Mouse (Mus musculus) midbrain, embryonic 12.5 days (tissue): Measurements from ENCODE around the gene Dock7. TPM values are rescaled to one million over a fixed set of nuclear protein-coding genes. Genes with fewer than 3 reads are reported as not detected.

Experiments used
- ATAC-seq: fragments of 200-750 bp; cut with Nextera tagmentation; 2 replicates; pipeline ENCODE4 v1.8.0; 2017; ENCODE audit warnings: low read depth, moderate TSS enrichment, moderate library complexity; ENCODE audit not compliant: low FRiP score
- H3K27ac ChIP-seq: fragments of 300-500 bp; sonication (generic); replicated peaks from 2 replicates; pipeline ENCODE4 v1.5.1; 2016; ENCODE audit warnings: mild to moderate bottlenecking
- H3K27me3 ChIP-seq: fragments of 300-500 bp; sonication (generic); 2 replicates; pipeline ENCODE4 v1.6.1; 2016; ENCODE audit warnings: mild to moderate bottlenecking
- H3K36me3 ChIP-seq: fragments of 300-500 bp; sonication (generic); 2 replicates; pipeline ENCODE4 v1.6.1; 2016
- H3K4me1 ChIP-seq: fragments of 300-500 bp; sonication (generic); 2 replicates; pipeline ENCODE4 v1.6.1; 2016
- H3K4me2 ChIP-seq: fragments of 300-500 bp; sonication (generic); replicated peaks from 2 replicates; pipeline ENCODE4 v1.6.1; 2016; ENCODE audit warnings: mild to moderate bottlenecking, moderate library complexity
- H3K4me3 ChIP-seq: fragments of 300-500 bp; sonication (generic); 2 replicates; pipeline ENCODE4 v1.5.1; 2016; ENCODE audit warnings: mild to moderate bottlenecking
- H3K9ac ChIP-seq: fragments of 300-500 bp; sonication (generic); replicated peaks from 2 replicates; pipeline ENCODE4 v1.6.1; 2016; ENCODE audit warnings: mild to moderate bottlenecking, moderate library complexity
- H3K9me3 ChIP-seq: fragments of 300-500 bp; sonication (generic); 2 replicates; pipeline ENCODE4 v1.6.1; 2016; ENCODE audit warnings: mild to moderate bottlenecking
- WGBS: fragments of 180-500 bp; shearing (Covaris S2); methylation state at CpG from one replicate; pipeline ENCODE4 v1.1.7; 2016; 5-methylcytosine and 5-hydroxymethylcytosine counted together
- polyA plus RNA-seq: library from polyadenylated mRNA; unstranded; fragments of >200 nt; fragmentation: Nextera tagmentation; extraction: Ambion mirVana; gene quantifications from 2 replicates; pipeline ENCODE4 v1.2.1, GENCODE M21; 2016

Gene Dock7
- polyA plus RNA-seq, 1 experiment from 2014 or later: 120 TPM

DNA sequence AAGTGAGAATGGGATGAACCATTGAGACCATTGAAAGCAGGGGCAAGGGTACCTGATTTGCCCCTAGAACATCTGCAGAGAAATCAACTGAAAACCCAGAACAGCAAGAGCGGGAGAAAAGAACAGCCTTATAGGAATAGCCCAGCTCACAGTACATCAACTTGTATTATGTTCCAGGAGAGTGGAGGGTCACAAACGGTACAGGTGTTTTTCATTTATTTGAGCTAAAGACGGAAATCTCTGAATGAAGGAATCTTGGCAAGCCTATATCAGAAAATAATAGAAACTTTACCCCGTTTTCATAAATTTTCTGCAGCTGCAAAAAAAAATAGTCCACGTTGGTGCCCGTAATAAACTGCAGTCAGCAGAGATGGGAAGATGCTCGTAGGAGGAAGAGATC lies 22.6 kb upstream of the Dock7 start:
- H3K9ac ChIP-seq: no peak overlapping the region
- no peaks in the 10 kb centered on the region for H3K4me1 ChIP-seq
- 84% methylated on average over 7 of the region's 7 CpGs for WGBS
- H3K36me3 ChIP-seq: no peaks in the 10 kb centered on the region
- no peak overlapping the region for H3K27ac ChIP-seq
- H3K4me2 ChIP-seq: no peak overlapping the region
- no peak overlapping the region for H3K4me3 ChIP-seq
- no peak for ATAC-seq
- no peaks in the 10 kb centered on the region for H3K9me3 ChIP-seq
- H3K27me3 ChIP-seq: no peaks in the 10 kb centered on the region

DNA sequence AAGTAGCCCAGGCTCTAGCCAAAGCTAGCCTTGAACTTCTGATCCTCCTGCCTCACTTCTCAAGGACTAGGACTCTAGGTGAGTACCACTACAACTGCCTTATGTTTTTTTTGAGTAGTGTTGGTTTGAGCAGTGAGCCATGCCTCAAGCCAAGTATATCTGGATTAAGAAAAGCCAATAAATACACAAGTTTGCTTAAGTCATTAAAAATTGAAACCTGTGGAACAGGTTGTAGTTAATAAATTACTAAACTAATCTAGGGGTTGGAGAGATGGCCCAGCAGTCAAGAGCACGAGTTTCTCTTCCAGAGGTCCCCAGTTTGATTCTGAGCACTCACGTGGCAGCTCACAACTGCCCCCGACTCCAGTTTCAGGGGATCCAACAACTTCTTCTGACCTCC lies 20.9 kb upstream of the Dock7 start:
- H3K4me3 ChIP-seq: no peak overlapping the region
- 93% methylated on average over 3 of the region's 3 CpGs for WGBS
- ATAC-seq: no peak
- H3K27me3 ChIP-seq: no peaks in the 10 kb centered on the region
- no peak overlapping the region for H3K4me2 ChIP-seq
- no peak overlapping the region for H3K9ac ChIP-seq
- no peak overlapping the region for H3K27ac ChIP-seq
- H3K9me3 ChIP-seq: no peaks in the 10 kb centered on the region
- H3K4me1 ChIP-seq: no peaks in the 10 kb centered on the region
- H3K36me3 ChIP-seq: no peaks in the 10 kb centered on the region

DNA sequence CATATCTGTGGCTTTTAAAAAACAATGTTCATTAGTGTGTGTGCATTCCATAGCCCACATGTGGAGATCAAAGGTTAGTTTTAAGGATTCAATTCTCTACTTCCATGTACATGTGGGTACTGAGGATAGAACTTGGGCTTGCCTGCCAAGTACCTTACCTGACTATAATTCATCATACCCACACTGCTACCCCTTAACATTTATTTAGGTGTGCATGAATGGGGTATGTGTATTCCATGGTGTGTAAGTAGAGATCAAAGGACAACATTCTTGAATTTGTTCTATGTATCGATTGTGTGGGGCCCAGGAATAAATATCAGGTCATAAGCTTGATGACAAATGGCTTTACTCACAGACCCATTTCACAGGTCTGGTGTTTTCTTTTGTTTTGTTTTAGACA lies 20.5 kb upstream of the Dock7 start:
- Histone ChIP-seq H3K36me3 (no peaks in the 10 kb centered on the region), H3K27ac (no peak overlapping the region), H3K4me2 (no peak overlapping the region), H3K4me3 (no peak overlapping the region), H3K27me3 (no peaks in the 10 kb centered on the region), H3K9ac (no peak overlapping the region), H3K9me3 (no peaks in the 10 kb centered on the region), H3K4me1 (no peaks in the 10 kb centered on the region)
- WGBS: 93% methylated on average over 1 of the region's 1 CpGs
- ATAC-seq: no peak

DNA sequence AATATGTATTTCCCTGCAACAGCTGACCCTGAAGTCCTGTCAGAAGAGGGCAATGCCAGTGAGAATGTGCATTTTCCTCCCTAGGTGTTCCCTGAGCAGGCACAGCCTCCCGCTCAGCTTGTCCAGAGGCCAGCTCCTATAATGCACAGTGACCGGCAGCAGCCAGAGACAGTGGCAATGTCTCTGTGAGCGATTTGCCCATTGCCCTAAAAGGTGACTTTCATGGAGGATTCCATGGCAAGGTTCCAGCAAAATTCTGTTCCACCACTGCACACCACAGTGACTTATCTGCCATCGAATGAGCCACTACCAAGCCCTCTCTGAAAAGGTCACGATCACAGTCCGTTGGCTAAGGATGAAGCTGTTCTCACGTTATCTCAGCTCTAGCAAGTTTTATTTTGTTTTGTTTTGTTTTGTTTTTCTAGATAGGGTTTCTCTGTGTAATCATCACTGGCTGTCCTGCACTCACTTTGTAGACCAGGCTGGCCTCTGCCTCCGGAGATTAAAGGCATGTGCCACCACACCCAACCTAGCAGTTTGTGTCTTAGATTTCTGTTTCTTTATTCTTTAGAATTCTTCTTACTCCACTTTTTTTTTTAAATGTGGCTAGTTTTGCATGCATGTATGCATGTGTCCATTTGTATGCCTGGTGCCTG lies 17.4 kb upstream of the Dock7 start:
- H3K36me3 ChIP-seq: no peaks in the 10 kb centered on the region
- 89% methylated on average over 8 of the region's 8 CpGs for WGBS
- no peaks in the 10 kb centered on the region for H3K27me3 ChIP-seq
- no peak overlapping the region for H3K27ac ChIP-seq
- H3K9ac ChIP-seq: no peak overlapping the region
- no peak overlapping the region for H3K4me2 ChIP-seq
- no peaks in the 10 kb centered on the region for H3K9me3 ChIP-seq
- no peak for ATAC-seq
- no peaks in the 10 kb centered on the region for H3K4me1 ChIP-seq
- H3K4me3 ChIP-seq: no peak overlapping the region

DNA sequence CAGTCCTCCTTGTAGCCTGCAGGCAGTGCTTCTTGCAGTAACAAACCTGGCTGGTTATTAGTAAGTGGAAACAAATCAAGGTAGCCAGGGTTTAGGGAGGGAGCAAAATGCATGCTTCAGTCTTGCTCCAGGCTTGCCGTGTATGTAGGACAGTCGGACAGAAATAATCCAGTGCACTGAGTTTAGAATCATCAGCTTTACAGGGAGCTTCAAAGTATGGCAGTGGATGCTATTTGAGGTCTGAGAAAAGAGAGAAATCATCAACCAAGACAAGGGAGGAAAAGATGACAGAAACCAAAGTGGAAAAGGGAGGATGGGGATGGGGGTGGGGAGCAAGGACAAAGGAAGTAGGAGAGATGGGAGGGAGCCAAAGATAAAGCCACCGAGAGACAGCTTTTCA lies 13.8 kb upstream of the Dock7 start:
- ATAC-seq: no peak
- no peaks in the 10 kb centered on the region for H3K36me3 ChIP-seq
- no peak overlapping the region for H3K9ac ChIP-seq
- H3K27ac ChIP-seq: no peak overlapping the region
- no peaks in the 10 kb centered on the region for H3K4me1 ChIP-seq
- H3K9me3 ChIP-seq: no peaks in the 10 kb centered on the region
- H3K4me3 ChIP-seq: no peak overlapping the region
- H3K4me2 ChIP-seq: no peak overlapping the region
- no peaks in the 10 kb centered on the region for H3K27me3 ChIP-seq
- 67% methylated on average over 3 of the region's 3 CpGs for WGBS

DNA sequence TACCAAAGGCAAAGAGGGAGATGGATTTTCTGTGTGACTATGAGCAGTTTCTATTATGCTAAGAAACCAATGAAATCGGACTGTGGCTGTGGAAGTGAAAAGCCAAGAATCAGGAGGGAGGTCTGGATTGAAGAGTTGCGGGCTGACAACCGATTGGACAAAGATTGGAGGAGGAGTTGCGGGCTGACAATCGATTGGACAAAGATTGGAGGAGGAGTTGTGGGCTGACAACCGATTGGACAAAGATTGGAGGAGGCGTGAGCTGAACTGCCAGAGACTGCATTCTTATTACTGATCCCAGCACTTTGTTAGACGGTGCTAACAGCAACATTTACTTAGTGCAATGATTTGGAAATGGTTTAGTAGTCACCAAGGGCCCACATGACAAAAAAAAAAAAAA lies 12.6 kb upstream of the Dock7 start:
- no peaks in the 10 kb centered on the region for H3K9me3 ChIP-seq
- no peaks in the 10 kb centered on the region for H3K27me3 ChIP-seq
- no peak overlapping the region for H3K4me2 ChIP-seq
- no peak overlapping the region for H3K9ac ChIP-seq
- H3K4me1 ChIP-seq: no peaks in the 10 kb centered on the region
- no peak overlapping the region for H3K4me3 ChIP-seq
- no peak for ATAC-seq
- 94% methylated on average over 8 of the region's 8 CpGs for WGBS
- no peak overlapping the region for H3K27ac ChIP-seq
- H3K36me3 ChIP-seq: no peaks in the 10 kb centered on the region

DNA sequence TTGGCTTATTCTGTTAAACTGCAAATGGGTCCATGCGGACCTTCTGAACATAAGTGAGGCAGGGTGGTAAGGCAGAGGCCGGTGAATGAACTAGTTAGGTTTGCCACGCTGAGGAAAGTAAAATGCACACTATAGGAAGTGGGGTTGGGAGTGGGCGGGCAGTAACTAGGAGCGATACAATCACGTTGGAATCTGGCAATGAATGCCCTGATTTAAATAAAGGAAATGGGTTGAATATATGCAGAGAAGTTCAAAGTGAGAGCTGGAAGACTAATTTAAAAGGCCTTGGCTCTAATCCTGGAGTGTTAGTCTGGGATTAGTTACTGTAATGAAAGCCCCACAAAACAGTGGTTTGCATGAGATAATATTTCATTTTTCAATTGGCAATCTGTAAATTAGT lies 12.0 kb upstream of the Dock7 start:
- no peaks in the 10 kb centered on the region for H3K4me1 ChIP-seq
- H3K9me3 ChIP-seq: no peaks in the 10 kb centered on the region
- no peak overlapping the region for H3K4me3 ChIP-seq
- ATAC-seq: no peak
- H3K27me3 ChIP-seq: no peaks in the 10 kb centered on the region
- no peak overlapping the region for H3K4me2 ChIP-seq
- WGBS: 68% methylated on average over 6 of the region's 6 CpGs
- no peak overlapping the region for H3K27ac ChIP-seq
- no peaks in the 10 kb centered on the region for H3K36me3 ChIP-seq
- no peak overlapping the region for H3K9ac ChIP-seq

DNA sequence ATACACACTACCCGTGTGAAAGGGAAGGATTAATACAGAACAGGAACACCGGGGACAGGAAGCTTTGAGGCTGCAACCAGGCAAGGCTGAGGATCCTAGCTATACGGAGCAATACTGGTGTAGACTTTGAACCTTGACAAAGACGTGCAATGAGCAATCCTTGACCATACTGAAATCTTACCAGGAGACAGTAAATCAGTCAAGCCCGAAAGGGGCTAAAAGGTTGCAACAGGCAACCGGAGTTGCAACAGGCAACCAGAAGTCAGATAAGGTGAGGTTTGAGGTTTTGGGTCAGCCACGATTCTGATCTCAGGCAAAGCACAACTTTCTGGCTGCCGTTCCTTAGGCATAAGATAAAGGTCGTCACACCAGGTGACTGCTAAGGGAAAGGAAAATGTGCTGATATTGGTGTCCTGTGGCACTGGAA lies 10.5 kb upstream of the Dock7 start:
- H3K4me3 ChIP-seq: no peak overlapping the region
- 86% methylated on average over 9 of the region's 9 CpGs for WGBS
- H3K27me3 ChIP-seq: no peaks in the 10 kb centered on the region
- H3K9me3 ChIP-seq: no peaks in the 10 kb centered on the region
- H3K36me3 ChIP-seq: no peaks in the 10 kb centered on the region
- H3K27ac ChIP-seq: no peak overlapping the region
- no peaks in the 10 kb centered on the region for H3K4me1 ChIP-seq
- no peak for ATAC-seq
- no peak overlapping the region for H3K9ac ChIP-seq
- H3K4me2 ChIP-seq: no peak overlapping the region

DNA sequence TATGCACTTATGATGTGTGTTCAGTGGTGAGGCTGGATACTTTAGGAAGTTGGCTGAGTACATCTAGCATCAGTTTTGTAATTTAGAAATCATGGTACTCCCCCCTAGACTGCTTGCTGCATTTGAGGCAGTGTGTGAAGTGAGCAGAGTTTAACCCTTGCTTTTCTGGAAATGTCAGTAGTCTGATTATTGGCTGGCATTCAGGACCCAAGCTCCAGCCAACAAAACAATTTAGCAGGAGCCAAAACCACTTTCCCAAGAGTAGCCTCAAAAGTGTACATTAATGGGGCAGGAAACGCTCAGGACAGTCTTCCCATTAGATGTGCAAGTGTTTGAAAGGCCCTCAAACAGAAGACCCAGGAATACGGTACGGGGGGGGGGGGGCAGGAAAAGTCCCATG lies 2.8 kb upstream of the Dock7 start:
- 53% methylated on average over 3 of the region's 3 CpGs for WGBS
- peaks cover 24% of the 10 kb centered on the region for H3K4me1 ChIP-seq
- H3K9ac ChIP-seq: no peak overlapping the region
- no peak overlapping the region for H3K4me2 ChIP-seq
- no peak overlapping the region for H3K27ac ChIP-seq
- no peaks in the 10 kb centered on the region for H3K36me3 ChIP-seq
- ATAC-seq: no peak
- no peaks in the 10 kb centered on the region for H3K9me3 ChIP-seq
- H3K27me3 ChIP-seq: peaks cover 10% of the 10 kb centered on the region
- no peak overlapping the region for H3K4me3 ChIP-seq

DNA sequence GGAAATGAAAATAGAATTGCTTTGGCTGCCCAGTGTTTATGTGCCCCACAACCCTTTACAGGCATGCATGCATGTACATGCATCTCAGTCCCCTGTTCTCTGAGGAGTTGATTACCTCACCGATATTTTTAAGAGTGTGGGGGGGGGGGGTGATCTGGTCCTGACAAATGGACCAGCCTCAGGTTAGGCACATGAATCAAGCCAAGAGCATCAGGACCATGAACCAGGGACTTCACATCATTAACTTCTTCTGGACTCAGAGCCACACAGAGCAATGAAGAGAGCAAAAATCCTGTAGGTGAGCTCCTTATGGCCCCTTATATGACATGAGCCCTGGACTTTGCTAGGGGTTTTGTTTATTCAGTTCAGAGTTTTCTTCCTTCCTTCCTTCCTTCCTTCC lies 2.1 kb upstream of the Dock7 start:
- ATAC-seq: no peak
- Histone ChIP-seq H3K27ac (no peak overlapping the region), H3K9ac (no peak overlapping the region), H3K36me3 (no peaks in the 10 kb centered on the region), H3K4me3 (no peak overlapping the region), H3K4me1 (peaks cover 26% of the 10 kb centered on the region), H3K27me3 (peaks cover 10% of the 10 kb centered on the region), H3K4me2 (no peak overlapping the region), H3K9me3 (no peaks in the 10 kb centered on the region)
- 93% methylated on average over 1 of the region's 1 CpGs for WGBS

DNA sequence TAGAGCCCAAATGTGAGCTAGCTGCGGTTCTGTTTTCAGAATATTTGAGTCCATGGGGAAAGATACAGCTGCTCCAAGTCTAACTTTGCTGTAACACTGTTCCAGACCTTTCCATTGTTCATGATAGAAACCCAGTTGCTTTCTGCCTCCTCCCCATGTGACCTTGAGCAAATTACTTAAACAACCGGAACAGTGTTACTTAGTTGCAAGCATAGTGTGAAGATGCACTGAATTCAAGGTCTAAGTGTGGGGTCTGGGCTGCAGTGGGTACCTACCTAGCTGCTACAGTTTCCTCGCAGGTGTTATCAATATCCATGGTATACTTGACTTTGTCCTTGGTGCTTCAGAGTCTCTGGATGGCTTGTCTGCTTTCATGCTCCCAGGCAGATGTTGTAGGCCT lies 1.3 kb upstream of the Dock7 start:
- H3K4me1 ChIP-seq: peaks cover 30% of the 10 kb centered on the region
- 76% methylated on average over 3 of the region's 3 CpGs for WGBS

DNA sequence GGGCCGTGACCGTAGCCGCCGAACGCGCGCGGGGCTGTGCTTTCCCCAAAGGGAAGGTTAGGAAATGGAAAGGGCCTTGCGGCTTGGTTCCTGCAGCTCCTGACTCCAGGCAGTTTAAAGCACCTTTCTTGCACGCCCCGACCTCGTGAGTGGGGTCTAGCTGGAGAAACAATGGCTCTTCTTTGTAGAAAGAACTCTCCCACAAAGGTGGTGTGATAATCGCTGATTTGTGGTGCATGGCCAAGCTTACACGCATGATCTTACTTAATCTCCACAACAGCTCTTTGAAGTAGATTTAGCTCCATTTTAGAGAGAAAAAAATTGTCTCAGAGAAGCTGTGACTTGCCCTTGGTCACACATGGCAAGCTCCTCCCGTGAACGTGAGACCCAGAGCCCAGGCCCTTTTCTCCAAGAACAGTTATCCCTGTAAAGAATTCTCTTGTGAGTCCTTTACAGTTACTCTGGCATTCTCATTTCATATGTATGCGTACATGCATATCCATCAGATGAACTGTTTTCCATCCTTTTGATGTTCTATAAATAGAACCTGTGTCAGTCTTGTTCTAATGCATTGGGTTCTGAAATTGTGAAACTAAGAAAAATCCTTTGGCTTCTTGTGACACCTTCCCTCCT lies 524 bp upstream of the Dock7 start:
- peaks cover 10% of the 10 kb centered on the region for H3K27me3 ChIP-seq
- no peaks in the 10 kb centered on the region for H3K36me3 ChIP-seq
- no peaks in the 10 kb centered on the region for H3K9me3 ChIP-seq
- H3K4me2 ChIP-seq: peak overlapping the region; percentile 70
- H3K4me1 ChIP-seq: peaks cover 37% of the 10 kb centered on the region
- peak overlapping the region; percentile 99 for H3K4me3 ChIP-seq
- ATAC-seq: no peak; the same call in 1 of the 2 replicates
- 2% methylated on average over 17 of the region's 17 CpGs for WGBS
- peak overlapping the region; percentile 98 for H3K9ac ChIP-seq
- peak overlapping the region; percentile 94 for H3K27ac ChIP-seq

More for the DNA sequence above, 1.3 kb upstream of the Dock7 start:
- Histone ChIP-seq H3K9me3 (no peaks in the 10 kb centered on the region), H3K9ac (no peak overlapping the region), H3K4me2 (peak overlapping the region; percentile 70), H3K27me3 (peaks cover 10% of the 10 kb centered on the region), H3K36me3 (no peaks in the 10 kb centered on the region), H3K27ac (no peak overlapping the region), H3K4me3 (no peak overlapping the region)
- ATAC-seq: no peak

DNA sequence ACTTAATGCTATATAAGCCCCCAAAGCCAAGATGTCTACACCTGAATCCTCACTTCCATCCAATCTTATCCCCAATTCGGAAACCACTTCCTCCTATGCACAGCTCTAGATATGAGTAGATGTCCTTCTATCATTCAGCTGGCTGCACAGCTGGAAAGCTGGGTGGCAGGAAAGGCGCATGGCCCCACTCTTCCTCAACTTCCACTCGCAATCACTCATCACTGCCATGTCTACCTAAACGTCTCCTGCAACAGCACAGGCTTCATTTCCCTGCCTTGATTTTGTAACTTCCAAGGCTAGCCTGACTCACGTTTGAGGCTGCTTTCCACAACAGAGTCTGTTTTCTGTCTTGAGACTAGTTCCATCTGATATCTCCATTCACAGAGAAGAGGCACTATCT lies 1.7 kb downstream of the Dock7 start:
- H3K4me3 ChIP-seq: peak overlapping the region; percentile 33
- H3K27me3 ChIP-seq: peaks cover 10% of the 10 kb centered on the region
- 62% methylated on average over 5 of the region's 5 CpGs for WGBS
- peak overlapping the region; percentile 70 for H3K4me2 ChIP-seq
- peaks cover 43% of the 10 kb centered on the region for H3K4me1 ChIP-seq
- H3K9ac ChIP-seq: peak overlapping the region; percentile 44
- no peaks in the 10 kb centered on the region for H3K36me3 ChIP-seq
- ATAC-seq: no peak
- H3K9me3 ChIP-seq: no peaks in the 10 kb centered on the region
- H3K27ac ChIP-seq: no peak overlapping the region
